Mouse (Mus musculus) cerebellum, adult 11-12 months (tissue): Measurements from ENCODE around the gene Pgpep1.
A peak's percentile ranks its signal among the peaks of the same experiment; 100 is the strongest.

ENCODE experiments used
- DNase-seq: peaks from one replicate; pipeline ENCODE4 v3.0.0; 2022

The Pgpep1 gene

DNA sequence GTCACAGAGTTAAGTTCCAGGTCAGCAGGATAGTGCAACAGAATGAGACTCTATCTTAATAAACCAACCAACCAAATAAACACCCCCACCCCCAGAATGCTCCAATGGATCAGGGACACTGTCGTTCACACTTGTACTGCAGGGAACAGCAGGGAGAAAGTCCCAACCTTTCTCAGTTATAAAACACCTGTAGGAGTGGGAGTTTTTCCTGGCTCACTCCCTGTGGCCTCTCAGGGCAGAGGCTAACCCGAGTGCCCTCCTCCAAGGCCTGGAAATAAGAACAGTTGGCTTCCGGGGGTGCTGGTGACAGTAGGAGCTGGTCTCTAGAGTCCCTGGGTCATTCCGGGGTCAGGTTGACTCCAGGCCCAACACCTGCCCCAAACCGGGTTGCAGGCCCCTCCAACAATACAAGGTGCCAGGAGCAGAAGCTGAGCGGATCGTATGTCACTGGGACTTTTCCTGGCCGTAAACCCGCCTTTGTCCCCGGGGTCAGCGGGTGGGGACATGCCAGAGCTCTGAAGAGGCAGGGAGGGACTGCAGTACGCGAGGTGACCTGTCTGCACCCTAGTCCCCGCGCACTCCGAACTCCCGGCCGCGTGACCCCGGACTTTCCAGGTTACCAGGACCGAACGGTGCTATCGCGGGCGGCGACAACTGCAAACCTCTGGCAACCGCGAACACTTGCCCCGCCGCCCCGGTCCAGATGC lies 1.1 kb downstream of the Pgpep1 start:
- peak; percentile 34 for DNase-seq

DNA sequence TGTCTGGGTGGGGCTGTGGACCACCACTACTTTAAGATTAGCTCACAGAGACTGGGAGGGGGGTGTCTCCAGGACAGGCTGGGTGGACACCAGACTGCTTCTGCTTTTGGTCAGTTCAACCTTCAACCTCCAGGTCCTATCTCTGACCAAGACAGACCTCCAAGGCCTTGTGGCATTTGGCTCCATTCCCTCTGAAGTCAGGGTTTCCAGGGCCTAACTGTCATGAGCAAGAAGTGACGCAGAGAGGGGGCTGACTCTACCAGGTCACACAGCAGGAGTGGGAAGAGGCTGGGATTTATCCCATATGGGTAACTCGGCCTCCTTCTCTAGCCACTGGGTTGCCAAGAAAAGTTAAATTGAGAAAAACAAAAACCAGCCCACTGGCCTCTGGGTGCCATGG lies 2.4 kb downstream of the Pgpep1 start:
- no peak for DNase-seq

DNA sequence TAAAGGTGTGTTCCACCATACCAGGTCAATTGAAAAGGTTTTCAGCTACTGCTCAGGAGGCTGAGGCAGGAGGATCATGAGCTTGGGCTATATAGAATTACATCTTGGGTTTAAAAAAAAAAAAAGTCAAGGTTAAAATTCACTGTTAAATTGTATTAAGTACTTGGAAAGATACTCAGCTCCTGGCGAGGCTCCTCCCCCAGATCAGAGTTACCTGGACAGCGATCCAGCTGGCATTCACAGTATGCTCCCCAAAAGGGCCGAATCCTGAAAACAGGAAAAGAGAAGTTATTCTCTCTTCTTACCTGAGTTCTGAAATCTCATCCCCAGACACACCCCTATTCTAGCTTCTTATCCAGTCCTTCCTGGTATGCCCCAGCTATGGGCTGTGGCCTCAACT lies 3.0 kb downstream of the Pgpep1 start:
- no peak for DNase-seq

DNA sequence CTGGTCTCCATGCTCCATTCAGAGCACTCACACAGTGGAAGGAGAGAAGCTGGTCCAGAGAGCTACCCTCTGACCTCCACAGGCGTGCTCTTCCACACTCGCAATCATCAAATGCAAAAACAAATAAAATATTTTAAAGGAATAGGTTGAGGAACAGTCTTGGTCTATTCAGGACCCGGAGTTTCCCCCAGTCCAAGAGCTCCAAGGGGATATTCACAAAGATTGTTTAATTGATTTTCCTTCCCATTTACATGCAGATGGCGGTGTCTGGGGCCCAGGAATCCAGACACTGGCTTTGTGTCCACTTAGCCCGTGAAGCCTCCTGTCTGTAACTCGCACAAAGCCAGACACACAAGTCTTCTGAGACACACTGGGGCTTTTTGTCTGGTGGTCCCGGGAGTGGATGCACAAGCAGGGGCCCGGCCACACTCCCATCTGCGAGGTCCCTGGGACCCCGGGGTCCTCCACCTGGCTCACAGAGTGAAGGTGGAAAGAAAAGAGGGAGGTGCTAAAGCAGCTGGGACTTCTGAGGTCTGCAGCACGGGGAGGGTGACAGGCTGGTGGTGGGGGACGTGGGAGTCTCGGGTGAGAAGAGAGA lies 3.9 kb downstream of the Pgpep1 start:
- DNase-seq: no peak

DNA sequence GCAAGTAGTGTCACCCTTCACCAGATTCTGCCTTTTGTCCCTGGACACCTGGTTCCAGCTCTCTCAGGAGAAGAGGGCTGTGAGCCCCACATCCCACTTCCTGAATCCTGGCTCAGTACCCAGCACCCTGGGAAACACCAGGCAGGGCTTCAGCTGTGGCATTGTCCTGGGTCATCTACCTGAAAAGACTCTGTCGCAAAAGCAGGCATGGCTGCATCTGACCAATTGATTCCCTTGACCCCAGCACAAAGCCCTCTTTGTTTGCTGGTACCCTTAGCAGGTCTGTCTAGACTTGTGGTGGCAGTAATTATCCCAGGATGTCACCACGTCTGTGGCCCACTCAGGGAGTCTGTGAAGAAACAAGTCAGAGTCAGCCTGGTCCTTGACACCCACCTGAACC lies 4.7 kb downstream of the Pgpep1 start:
- no peak for DNase-seq

DNA sequence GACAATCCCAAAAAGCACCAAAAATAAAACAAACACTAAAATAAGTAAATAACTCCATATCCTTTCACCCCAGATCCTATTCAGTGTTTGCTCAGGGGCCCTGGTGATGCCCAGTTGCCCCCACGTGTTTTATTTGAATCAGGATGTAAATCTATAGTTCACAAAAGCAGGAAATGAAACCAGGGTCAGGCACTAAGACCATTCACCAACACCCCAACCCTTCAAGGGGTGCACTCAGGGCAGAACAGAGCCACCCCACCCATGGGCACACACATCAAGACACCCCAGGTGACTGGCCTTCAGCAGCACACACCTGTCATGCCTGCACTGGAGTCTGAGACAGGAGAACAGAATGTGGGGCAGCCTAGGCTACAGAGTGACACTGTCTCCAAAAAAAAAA lies 6.1 kb downstream of the Pgpep1 start:
- no peak for DNase-seq

DNA sequence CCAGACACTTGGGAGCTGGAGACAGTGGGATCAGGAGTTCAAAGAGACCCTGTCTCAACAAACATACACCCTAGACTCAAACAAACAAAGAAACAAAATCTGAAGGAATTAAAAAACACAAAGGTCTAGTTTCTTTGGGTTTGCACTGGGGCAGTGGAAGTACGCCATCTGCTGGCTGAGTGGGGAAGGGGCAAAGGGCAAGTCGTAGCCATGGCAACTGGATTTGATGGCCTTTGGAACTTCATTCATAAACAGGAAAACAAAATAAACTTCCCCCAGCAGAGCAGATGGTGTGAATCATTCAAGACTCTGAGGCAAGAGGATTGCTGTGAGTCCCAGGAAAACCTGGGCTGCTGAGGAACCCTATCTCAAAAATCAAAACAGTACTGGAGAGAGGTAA lies 7.0 kb downstream of the Pgpep1 start:
- no peak for DNase-seq

DNA sequence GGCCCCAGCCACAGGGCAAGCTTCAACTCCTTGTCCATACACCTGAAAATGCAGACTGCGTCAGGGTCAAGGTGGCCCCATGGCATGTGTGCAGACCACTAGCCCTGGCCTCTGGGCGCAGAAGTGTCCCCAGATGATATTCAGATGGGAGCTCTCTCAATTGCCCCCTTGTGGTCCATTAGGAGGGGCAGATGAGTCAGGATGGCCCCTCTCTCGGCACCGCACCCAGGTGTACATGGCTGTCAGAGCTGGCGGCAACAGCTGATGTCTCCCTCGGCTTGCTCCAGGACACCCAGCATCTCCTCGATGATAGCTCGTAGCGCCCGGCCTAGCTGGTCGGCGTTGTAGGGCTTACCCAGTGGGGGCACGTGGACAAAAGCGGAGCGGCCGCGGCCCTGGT lies 9.8 kb downstream of the Pgpep1 start:
- DNase-seq: no peak

DNA sequence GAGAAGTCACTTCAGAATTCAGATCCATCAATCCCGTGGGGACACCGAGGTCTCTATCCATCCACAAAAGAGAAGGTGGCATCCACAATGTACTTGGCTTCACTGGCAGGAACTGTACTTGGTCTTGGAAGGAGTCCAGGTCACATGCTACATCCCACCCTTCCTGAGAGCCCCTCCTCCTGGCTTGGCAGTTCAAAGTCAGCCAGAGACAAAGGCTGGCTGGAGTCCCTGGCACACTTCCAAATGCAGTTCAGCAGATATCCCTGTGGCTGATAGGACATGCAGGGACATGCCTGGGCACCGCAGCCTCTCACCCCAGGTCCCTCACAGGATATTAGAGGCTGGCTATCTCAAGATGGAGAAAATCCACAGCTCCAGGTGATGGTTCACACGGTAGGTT lies 10.9 kb downstream of the Pgpep1 start:
- DNase-seq: peak; percentile 57

DNA sequence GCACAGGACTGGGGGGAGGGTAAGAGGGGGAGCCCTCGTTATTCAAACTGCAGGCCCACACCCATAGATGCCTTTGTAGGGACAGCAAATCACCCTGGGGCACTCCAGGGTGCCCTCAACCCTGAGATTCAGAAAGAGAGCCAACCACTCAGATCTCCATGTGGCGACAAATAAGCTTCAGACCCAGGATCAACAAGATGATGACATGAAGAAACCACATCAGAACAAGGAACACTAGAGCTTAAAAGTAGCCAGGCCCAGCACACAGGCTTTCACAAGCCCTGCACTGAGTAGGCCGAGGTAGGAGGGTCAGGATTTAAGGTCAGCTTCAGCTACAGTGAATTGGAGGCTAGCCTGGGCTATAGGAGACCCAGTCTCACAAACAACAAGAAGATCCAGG lies 11.3 kb downstream of the Pgpep1 start:
- no peak for DNase-seq

DNA sequence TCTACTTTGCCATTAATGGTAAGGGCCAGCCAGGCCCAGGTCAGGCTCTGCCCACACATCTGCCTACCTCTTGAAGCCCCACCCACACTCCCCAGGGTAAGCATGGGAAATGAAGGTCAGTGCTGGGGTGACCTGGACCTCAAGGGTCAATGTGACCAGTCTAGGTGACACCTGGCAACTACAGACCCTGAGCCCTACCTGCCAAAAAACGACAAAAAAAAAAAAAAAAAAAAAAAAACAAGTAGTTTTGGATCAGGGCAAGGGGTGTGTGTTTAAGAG lies 12.1 kb downstream of the Pgpep1 start:
- DNase-seq: no peak

DNA sequence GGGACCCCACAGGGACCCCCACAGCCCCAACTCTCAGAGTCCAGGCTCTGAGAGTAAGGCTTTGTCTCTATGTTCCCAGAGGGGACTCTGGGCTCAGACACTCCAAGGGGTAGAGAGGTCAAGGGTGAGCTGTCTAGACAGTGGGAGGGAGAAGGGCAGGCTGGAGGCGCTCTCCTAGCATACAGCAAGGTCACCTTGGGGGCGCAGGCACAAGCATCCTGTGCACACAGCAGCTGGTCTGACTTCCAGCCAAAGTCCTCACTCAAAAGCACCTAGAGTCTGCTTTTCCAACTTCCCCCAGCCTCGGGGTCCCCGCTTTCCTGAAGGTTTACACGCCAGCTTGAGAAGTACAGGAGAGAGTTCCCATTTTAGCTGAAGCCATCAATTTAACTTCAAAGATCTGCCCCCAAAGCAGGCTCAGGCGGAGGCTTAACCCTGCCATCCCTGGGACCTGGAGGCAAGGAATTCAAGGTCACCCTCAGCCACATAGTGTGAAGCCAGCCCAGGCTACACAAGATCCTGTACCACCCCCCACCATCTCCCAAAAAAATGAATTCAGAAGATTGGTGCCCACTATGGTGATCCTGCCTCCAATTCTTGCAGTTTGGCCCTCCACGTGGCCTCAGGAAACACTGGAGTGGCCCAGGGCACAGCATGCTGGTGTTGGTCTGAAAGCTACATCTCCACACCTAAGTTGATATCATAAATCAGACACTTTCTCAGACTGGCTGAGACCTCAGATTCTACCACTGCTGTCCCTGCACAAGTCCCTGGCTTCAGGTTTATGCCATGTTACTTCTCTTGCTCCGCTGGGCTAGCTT lies 12.6 kb downstream of the Pgpep1 start:
- no peak for DNase-seq

DNA sequence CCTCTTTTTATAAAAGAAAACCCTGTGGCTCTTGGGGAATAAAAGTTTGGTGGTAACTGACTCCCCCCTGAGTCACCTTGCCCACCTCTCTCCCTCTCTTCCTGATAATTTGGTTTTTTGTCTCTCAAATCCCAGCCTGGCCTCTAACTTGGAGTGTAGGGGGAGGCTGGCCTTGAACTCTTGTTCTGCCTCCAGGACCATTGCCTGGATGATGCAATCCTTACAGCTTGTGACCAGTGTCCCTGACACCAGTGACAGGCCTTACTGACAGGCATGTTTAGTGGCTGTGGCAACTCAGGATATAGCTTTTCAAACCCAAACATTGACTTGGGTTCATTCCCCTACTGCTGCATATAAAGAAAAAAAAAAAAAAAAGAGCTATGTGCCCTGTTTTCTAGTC lies 13.4 kb downstream of the Pgpep1 start:
- DNase-seq: no peak

DNA sequence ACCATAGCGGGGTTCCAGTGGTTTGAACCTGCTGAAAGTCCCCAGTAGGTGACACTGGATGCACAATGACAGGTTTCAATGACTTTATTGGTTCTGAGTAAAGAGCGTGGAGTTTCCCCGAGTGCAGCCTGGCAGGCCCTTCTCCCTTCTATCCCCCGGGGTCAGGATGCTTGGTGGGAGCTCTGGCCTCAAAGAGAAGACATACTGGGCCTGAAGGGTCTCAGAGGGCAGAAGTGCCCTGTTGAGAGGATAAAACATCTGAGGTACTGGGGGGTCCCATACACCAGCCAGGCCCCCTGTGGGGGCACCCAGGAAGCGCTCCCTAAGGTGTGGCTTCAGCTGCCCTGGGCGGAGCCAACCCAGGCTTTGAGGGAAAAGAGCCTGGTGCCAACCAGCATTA lies 13.8 kb downstream of the Pgpep1 start:
- no peak for DNase-seq

DNA sequence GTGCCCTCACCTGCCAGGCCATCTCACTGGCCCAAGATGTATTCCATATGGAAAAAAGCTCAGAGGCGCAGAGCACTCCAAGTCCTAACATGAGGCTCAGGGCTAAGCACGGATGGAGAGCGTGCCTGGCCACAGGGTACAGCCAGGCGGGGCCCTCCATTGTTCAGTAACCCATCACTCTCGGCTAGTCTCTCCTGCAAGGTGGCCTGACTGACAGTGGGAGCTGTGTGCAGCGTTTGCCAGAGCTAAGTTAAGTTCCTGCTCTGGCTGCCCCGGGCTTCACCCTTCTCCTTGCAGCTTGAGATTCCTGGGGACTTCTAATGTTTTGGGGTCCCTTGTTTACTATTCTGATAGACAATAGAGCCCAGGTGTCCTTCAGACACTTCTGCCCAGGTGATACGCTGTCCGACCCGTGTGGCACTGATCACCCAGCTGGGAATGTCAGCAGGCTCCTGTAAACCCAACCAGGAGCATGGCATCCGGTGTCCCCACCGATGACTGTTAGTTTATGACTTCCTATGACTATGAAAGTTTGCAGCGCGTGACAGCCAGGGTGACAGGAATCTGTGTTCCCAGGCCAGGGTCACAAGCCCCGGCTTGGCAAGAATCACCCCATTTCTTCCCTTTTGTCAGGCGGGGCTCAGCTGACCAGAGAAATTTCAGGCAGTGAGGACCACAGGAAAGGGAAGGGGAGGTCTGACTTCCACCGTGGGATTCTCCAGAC lies 14.5 kb downstream of the Pgpep1 start:
- no peak for DNase-seq

DNA sequence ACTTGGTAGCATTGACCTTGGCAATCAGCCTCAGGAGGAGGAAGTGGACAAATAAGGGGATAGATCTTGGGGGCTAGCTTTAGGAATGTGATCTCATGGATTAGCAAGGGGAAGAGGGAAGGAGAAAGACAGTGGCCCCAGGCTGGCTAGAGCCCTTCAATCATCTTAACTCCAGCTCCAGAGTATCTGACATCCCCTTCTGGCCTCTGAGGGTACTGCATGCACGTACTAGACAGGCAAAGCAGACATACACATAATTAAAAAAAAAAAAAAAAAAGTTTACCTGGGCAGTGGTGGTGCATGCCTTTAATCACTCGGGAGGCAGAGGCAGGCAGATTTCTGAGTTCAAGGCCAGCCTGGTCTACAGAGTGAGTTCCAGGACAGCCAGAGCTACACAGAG lies 16.1 kb downstream of the Pgpep1 start:
- DNase-seq: no peak

DNA sequence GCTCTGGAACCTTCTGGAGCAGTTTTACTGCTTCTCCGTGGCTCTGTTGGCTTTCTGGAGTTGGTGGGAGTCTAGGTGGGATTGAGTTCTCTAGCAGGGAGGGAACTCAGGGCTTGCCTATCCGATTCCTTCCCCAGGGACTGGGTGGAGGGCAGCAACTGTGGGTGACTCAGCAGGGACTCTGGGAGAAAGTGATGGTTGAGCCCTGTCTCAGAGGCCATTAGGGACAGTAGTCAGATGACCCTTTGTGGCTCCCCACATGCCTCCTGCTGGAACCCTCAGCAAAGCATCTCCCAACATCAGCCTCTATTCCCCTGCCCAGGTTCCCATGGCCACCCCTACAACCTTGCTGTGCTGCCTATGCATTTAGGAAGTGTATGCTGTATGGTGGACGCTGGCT lies 17.2 kb downstream of the Pgpep1 start:
- DNase-seq: no peak

DNA sequence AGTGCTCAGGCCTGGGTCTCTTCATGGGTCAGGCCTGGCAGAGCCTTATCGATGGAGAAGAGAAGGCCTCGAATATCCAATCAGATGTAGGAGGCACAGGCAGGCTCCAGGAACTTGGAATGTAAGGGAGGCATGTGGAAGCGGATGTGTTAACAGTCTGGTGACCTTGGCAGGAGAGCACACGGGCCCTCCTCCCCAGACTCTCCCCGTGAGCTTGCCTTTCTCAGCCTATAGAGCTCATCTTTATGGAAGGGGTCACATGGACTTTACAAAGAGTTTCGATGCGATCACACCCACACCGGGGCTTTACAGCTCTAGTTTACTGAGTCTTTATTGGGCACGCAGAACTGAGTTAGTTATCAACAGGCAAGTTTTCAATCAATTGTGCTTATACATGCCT lies 21.4 kb downstream of the Pgpep1 start:
- no peak for DNase-seq

DNA sequence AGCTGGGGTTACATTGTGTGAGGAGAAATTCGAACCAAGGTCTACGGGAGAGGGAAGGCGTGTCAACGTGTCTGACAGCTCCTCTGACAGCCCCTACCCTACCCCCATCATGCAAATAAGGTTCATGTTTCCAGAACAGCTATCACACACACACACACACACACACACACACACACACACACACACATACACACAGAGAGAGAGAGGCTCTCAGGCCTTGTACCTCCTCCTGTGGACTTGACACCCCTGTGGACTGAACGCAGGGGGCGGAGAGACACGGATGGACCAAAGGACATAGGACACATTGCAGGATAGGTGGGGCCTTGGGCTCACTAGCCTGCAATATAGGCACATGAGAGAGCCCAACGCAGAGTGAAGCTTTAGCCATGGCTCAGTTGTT lies 23.4 kb downstream of the Pgpep1 start:
- DNase-seq: no peak

DNA sequence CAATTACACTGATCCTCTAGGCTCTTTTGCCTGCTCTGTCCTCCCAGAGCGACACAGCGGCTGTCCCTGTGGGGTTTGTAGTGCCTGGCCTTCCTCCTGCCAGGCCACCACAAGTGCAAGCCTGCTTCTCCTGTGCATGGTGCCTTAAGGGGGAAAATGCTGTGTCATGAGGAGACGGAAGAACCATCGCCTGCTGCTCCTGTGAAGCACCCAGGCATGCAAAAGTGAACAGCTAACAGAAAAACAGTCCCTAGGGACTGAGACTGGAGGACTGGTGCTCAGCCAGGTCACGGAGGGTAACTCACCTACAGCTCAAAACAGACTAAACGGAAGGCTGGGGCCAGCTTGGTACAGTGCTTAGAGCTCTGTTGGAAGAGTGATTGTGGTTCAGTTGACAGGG lies 24.7 kb downstream of the Pgpep1 start:
- DNase-seq: no peak

DNA sequence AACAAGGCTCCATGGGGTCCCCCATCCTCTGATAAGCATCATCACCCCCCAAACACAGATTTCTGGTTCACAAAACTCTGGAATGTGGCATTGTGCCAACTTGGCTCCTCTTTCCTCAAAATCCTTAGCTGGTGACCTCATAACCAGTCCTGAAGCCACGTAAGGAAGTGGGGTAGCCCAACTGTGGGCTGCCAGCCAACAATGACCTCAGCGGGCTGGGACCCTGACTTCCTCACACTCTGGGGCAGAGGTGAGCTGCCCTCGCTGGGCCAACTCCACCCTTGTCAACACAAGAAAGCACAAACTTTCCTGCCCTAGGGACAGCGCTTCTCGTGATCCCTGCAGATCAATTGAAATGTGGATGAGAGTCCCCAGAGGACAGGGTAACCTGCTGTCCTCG lies 26.1 kb downstream of the Pgpep1 start:
- no peak for DNase-seq

DNA sequence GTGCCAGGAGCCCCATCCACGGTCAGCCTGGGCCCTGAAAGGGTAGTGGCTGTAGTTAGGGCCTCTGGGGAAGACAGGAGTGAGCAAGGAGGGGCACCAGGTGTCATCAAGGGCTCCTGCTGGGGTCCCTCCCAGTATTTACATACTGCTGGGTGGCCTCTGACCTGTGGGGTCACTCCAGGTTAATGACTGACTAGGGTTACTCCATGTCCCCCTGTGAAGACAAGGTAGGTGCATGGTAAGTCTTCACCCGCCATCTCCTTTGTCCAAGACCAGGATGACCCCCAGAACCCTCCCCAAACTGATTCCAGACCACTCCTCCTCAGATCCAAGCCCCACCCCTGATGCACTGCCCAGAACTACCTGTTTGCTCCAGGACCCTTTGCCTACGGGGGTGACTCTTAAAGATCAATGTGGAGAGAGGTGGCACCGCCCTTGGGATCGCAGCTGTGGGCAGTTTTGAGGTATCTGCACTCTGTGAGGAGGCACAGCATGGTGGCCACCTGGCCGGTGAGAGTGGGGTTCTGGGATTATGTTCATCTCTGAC lies 27.8 kb downstream of the Pgpep1 start, which contains the start of gene Gdf15:
Gdf15 (minus strand) TSS at position 111 of the 547 bp plus-strand sequence.
- DNase-seq: no peak

DNA sequence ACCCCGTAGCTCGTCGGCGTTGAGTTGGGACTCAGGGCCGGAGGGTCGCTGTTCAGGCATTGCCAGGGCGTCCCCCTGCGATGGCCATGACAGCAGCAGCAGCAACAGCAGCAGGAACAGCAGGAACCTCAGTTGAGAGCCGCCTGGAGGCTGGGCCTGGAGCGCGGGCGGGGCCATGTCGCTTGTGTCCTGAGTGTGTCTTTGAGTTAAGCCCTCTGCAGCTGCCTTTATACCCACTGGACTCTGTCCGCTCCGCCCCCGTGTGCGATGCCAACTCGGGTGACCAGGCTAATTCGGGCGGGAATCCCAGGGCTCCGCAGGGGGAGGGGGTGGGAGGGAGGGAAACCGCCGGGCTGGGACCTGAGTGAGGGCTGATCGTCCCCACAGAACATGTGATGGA lies 28.8 kb downstream of the Pgpep1 start:
- DNase-seq: peak; percentile 49
